Mouse (Mus musculus) embryonic facial prominence, embryonic 12.5 days (tissue): ENCODE measurements around the gene Ndp. TPM values are rescaled to one million over a fixed set of nuclear protein-coding genes. Genes with fewer than 3 reads are reported as not detected.

Experiments used
- ATAC-seq: fragments of 200-750 bp; cut with Nextera tagmentation; 2 replicates; pipeline ENCODE4 v1.8.0; 2017; ENCODE audit not compliant: insufficient number of reproducible peaks, insufficient read depth, low FRiP score, low TSS enrichment
- H3K27ac ChIP-seq: fragments of 300-500 bp; sonication (generic); 2 replicates; pipeline ENCODE4 v1.5.1; 2016; ENCODE audit warnings: mild to moderate bottlenecking
- H3K27me3 ChIP-seq: fragments of 300-500 bp; sonication (generic); 2 replicates; pipeline ENCODE4 v1.6.1; 2016; ENCODE audit warnings: mild to moderate bottlenecking, moderate library complexity
- H3K36me3 ChIP-seq: fragments of 300-500 bp; sonication (generic); 2 replicates; pipeline ENCODE4 v1.6.1; 2016; ENCODE audit warnings: mild to moderate bottlenecking
- H3K4me1 ChIP-seq: fragments of 300-500 bp; sonication (generic); 2 replicates; pipeline ENCODE4 v1.6.1; 2016
- H3K4me2 ChIP-seq: fragments of 300-500 bp; sonication (generic); replicated peaks from 2 replicates; pipeline ENCODE4 v1.6.1; 2016; ENCODE audit warnings: mild to moderate bottlenecking, moderate library complexity
- H3K4me3 ChIP-seq: fragments of 300-500 bp; sonication (generic); 2 replicates; pipeline ENCODE4 v1.5.1; 2016; ENCODE audit warnings: mild to moderate bottlenecking
- H3K9ac ChIP-seq: fragments of 300-500 bp; sonication (generic); 2 replicates; pipeline ENCODE4 v1.6.1; 2016; ENCODE audit warnings: mild to moderate bottlenecking, moderate library complexity
- H3K9me3 ChIP-seq: fragments of 300-500 bp; sonication (generic); 2 replicates; pipeline ENCODE4 v1.6.1; 2016; ENCODE audit warnings: mild to moderate bottlenecking, moderate library complexity
- WGBS: fragments of 180-500 bp; shearing (Covaris S2); methylation state at CpG from one replicate; pipeline ENCODE4 v1.1.7; 2016; 5-methylcytosine and 5-hydroxymethylcytosine counted together
- polyA plus RNA-seq: library from polyadenylated mRNA; unstranded; fragments of >200 nt; fragmentation: Nextera tagmentation; extraction: Ambion mirVana; gene quantifications from 2 replicates; pipeline ENCODE4 v1.2.1, GENCODE M21; 2016

The Ndp gene
- polyA plus RNA-seq, 1 experiment from 2014 or later = 2.1 TPM

DNA sequence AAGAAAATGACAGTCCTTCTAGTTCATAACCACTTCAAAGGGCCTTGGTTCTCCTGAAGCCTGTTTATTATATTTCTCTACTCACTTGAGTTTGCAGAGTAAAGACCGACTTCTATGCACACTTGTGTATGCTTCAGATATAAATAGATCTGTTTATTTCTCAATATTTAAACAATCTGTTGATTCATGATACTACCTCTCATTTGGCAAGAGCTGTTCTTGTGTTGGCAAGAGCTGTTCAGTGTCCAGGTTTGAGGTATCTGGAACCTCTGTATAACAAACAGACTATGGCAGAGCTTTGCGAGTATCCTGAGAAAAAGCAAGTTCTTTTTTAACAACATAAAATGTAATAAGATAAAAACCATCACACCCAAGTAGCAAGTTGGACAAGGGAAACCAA, 65.5 kb downstream of the Ndp start:
- no peak overlapping the region for H3K27ac ChIP-seq
- no peaks in the 10 kb centered on the region for H3K4me1 ChIP-seq
- 86% methylated on average over 2 of the region's 2 CpGs for WGBS
- H3K36me3 ChIP-seq = no peaks in the 10 kb centered on the region
- H3K9ac ChIP-seq = no peak overlapping the region
- no peak overlapping the region for H3K4me3 ChIP-seq
- H3K27me3 ChIP-seq = no peaks in the 10 kb centered on the region
- no peak overlapping the region for H3K4me2 ChIP-seq
- ATAC-seq = no peak
- no peaks in the 10 kb centered on the region for H3K9me3 ChIP-seq

DNA sequence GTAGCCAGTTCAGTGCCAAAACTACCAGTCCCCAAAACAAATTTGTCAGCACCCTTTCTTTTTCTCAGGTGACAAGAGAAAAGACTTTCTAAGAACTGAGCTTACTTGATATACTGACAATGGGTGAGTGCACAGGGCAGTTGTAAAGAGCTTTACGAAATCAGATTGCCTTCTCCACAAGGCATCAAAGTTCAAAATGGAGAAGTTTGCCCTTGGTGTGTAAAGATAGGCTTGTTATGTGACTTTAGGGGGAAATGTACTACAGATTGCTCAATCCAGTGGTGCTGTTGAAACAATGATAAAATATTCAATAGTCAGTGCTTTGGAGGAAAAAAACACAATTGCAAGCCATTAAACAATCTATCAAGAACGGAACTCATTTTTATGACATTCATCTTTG, 70.1 kb downstream of the Ndp start:
- 86% methylated on average over 2 of the region's 2 CpGs for whole genome bisulfite sequencing
- Histone ChIP-seq H3K4me3 (no peak overlapping the region), H3K4me2 (no peak overlapping the region), H3K27ac (no peak overlapping the region), H3K27me3 (no peaks in the 10 kb centered on the region), H3K4me1 (no peaks in the 10 kb centered on the region), H3K36me3 (no peaks in the 10 kb centered on the region), H3K9ac (no peak overlapping the region), H3K9me3 (no peaks in the 10 kb centered on the region)
- ATAC-seq = no peak

DNA sequence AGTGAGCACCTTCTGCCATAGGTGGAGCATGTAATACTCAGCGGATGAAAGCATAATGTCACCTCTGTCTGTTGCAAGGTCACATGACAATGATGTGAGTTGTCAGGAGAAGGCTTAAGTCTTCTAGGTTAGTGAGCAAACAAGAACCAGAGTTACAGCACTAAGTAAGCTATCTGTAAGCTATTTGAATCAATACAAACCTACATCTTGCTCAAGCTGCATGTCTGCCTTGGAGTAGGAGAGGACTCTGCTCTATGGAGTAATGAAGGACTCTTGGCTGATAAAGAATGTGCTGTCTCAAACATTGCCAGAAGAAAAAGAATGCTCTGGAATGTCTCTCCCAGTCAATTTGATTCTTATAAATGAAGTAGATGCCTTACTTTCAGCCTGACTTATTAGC, 74.3 kb downstream of the Ndp start:
- Histone ChIP-seq H3K4me1 (no peaks in the 10 kb centered on the region), H3K9ac (no peak overlapping the region), H3K36me3 (no peaks in the 10 kb centered on the region), H3K27ac (no peak overlapping the region), H3K27me3 (no peaks in the 10 kb centered on the region), H3K9me3 (no peaks in the 10 kb centered on the region), H3K4me2 (no peak overlapping the region), H3K4me3 (no peak overlapping the region)
- 76% methylated on average over 1 of the region's 1 CpGs for WGBS
- no peak for ATAC-seq

DNA sequence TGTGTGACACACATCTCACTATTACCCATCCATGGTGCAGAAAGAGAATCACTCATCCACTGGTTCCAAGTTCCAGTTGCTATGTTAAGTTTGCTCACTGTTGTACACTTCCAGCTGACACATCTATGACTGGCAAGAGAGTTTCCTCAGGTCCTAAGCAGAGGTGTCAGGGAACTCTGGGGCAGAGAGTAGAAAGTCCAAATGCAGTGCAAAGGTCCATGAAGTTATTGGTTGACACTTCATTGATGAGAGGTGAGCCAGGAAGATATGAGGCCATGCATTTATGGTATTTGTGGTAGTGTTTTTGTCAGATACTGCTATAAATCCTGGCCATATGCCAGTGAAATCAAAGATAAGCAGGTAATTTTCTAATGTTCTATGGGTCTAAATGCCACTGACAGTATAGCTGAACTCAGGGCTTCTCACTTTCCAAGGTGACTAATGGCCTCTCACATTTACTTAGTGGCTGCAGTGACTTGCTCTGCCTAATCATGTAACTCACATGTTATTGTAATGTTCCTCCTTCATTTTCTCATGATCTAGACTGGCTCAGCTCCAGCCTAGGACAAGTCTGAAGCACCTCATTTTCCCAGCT, 75.0 kb downstream of the Ndp start:
- no peaks in the 10 kb centered on the region for H3K36me3 ChIP-seq
- no peak overlapping the region for H3K9ac ChIP-seq
- H3K4me1 ChIP-seq = no peaks in the 10 kb centered on the region
- H3K27me3 ChIP-seq = no peaks in the 10 kb centered on the region
- no peak overlapping the region for H3K4me3 ChIP-seq
- no peak overlapping the region for H3K27ac ChIP-seq
- no peak overlapping the region for H3K4me2 ChIP-seq
- no peak for ATAC-seq
- H3K9me3 ChIP-seq = no peaks in the 10 kb centered on the region

Other genes starting within 250 kb of the Ndp start
- 9.2 and 13.7 TPM in 2 replicates for gene Maob, start 94.4 kb downstream of the Ndp start, polyA plus RNA-seq